Mouse (Mus musculus) adrenal gland, postnatal 10 days (tissue): ENCODE measurements at regions not wholly inside any gene's neighbourhood (a gene's known extent, or its start where the extent isn't known, plus 50 kb on each side); places are given as distances from the start of the nearest gene placed in this dataset.
"Not testable (repeated sequence)": the region's sequence is repeated elsewhere in the genome, so short reads cannot be mapped to it uniquely, and the experiment has no call there.

Experiments
- DNase-seq: peaks from one replicate; pipeline ENCODE4 v3.0.0; 2021; ENCODE audit warnings: mixed read lengths

DNA sequence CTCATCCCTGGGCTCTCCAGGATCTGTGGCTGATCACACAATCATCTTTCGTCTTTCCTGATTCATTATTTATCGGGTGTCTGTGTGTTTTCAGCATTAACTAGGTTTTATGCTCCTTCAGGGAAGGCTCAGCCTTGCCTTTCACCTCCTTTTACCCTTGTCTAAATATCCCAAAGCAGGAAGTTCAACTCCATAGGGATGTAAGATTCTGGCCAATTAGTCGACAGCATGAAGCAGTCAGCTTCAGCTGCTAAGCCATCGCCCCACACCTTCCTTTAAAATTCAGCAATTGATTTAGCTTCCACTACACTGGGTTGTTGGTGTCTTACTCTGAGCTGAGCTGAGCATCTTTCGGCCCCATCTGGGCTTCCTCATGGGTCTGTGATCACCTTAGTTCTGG lies 230.9 kb upstream of the Dpp6 start:
- no peak for DNase-seq

DNA sequence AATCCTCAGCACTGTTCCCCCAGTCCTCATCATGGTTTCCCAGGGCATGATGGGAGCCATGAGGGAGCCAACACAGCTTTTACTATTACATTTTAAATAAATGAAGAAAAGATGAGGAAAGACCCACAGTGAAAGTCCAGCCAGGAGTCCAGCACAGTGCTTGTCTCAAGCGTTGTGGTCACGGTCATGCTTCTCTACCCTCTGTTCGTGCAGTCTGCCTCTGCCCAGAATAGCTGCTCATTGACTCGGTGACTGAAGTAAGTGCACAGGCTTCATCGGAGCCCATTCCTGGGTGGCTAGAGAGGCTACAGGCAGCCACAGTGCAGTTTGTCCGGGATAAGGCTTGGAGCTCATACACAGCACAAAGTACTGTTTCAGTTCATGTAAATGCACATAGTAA lies 226.1 kb upstream of the Dpp6 start:
- DNase-seq: no peak

DNA sequence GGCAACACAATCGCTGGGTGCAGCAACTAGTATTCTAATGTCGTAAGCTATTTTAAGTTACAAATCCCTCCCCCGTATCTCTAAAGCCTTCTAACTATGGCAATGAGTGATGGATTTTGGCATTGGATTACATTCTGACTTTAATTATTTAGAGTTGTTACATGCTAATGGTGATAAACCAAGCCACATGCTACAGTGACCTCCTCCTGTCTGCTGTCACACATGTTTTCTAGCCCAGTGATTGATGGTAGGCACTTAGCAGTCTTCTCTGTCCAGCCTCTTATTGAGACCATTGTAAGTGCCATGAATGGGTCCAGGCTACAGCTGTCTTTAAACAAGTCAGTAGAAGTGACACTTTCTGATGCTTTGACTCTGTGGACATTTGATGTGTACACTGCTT lies 224.7 kb upstream of the Dpp6 start:
- no peak for DNase-seq

DNA sequence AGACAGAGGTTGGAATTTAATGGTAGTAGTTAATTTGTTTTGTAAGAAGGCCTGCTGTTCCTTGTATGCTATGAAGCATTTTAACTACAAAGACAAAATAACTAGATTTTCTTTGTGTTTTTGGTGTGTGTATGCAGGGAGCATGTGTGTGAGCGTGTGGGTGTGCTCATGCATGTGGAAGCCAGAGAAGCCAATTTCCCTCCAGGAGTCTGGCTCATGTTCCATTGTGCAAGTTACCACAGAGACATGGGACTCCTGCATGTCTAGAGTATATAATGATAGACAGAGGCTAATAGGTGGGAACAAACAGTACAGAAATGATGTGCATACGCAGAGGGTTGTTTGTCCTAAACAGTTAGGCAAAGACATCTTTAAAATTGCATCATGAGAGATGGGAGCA lies 219.0 kb upstream of the Dpp6 start:
- no peak for DNase-seq

DNA sequence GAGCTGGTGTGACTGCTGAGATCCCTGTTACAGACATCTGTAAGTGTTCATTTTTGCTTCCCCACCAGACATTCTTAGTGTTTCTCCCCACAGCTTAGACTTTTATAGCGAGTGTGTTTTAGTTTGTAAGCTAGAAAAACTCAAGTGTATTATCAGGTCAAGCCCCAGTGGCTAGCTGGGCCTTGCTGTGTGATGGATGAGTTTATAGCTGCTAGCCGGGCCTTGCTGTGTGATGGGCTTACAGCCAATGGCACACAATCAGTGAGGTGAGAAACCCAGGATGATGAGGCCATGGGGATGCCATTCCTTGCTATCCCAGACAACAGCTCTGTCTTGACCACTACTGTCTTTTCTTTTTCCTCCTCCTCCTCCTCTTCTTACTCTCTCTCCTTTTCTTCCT lies 197.7 kb upstream of the Dpp6 start:
- DNase-seq: no peak

DNA sequence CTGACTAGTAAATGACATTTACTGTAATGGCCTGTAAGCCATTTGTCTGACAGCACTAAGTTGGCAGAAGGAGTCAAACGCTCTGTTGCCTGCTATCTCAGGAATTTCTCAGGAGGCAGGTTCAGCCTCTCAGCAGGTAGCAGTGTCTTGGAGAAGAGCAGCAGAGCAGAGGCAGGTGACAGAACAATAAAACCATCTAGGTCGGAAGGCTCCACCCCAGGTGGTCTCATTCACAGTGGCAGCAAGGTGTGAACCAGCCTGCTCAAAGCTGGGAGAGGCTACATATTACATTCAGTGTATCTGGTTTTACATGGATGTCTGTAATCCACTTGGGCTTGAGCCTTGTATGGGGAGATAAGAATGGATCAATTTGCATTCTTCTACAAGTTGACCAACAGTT lies 194.9 kb upstream of the Dpp6 start:
- no peak for DNase-seq

DNA sequence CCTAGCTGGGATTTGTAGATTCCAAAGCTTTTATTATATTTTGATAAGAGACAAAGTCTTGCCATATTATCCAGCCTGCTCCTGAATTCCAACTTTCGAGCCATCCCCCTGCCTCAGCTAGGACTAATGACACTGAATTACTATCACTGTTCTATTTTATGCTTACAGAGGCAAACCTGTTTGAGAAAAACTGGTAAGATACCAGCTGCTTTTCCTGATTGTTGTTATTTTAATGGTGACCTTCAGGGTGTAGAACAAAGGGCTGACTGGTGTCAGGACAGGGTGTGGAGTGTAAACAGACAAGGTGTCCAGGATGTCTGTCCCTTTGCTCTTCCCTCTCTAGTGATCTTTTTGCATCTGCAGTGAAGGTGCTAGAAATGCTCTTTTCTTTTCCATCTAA lies 145.5 kb upstream of the Dpp6 start:
- no peak for DNase-seq

DNA sequence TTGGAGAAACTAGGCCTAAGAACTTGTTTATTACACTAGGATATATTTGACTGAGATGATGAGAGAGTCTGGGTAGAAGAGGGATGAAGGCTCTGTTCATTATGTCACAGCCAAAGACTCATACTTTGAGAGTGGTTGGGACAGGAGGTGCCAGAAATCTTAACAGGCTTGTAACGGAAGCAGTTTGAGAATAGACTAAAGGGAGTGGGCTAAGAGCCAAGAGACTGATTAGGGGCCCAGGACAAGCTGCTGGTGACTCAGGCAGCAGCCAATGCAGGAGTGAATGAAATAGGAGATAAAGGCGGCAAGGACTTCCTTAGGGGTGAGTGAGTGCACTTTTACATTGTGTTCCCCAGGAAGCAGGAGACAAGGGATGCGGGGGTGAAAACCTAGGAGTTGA lies 127.2 kb upstream of the Dpp6 start:
- no peak for DNase-seq

DNA sequence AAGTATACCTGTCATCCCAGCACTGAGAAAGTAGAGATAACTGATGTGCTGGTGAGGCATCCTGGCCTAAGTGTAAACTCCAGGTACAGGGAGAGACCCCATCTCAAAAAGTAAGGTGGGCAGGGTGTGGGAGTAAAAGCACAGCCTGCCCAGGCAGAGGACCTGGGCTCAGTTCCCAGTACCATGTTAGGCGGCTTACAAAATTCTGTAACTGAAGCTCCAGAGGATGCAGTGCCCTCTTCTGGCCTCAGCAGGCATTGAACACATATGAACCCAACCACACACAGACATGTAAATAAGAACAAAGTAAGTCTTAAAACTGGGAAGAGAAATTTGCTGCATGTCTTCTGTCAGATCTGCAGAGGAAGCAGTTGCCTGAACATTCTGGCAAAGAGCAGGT lies 125.9 kb upstream of the Dpp6 start:
- DNase-seq: no peak

DNA sequence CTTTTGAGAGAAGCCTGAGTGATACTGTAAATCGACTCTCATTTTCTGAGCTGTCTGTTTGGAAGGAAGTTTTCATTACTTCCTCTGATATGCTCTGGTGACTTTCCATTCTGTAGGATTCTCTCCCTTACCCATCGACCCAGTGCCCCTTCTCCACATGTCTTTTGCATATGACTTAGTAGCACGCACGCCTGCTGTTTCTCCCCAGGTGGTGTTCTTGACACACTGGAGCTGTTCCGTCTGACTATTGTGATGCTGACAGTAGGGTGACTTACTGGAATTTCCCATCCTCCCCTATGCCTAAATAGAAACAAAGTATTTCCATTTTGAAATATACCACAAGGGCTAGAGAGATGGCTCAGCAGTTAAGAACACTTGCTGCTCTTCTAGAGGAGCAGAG lies 125.0 kb upstream of the Dpp6 start:
- no peak for DNase-seq

DNA sequence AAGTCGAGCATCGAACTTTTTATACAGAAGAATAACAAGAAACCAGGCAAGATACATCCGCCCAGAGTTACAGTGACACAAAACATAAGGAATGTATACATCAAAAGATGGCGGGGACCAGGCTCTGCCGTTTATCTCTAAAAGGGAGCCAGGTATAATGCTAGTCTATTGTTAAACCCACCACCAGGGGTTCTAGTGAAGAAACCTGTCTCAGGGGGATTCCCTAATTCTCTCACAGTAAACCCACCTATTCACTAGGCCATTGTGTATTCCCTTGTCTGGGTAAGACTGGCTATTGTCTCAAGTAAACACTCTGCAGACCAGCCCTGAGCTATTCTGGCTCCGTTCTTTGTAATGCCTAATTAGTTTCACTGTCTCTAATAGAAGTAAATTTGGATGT lies 113.4 kb upstream of the Dpp6 start:
- not testable (repeated sequence) for DNase-seq

DNA sequence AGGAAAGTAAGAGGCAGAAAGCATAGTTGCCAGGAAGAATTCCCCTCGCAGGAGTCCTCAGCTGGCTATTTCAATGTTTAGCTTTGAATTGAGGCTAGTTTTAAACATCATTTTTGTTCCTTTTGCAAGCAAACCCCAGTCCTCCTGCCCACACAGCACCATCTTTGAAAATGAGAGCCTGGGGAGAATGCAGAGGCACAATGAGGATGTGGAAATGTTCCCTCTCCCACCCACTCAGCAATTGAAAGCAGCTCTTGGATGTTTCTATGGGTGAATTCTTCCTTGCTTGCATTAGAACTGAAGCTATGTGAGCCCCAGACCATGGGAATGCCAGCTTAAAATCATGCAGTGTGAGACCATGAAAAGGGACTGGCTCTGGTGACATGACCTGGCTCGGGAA lies 109.3 kb upstream of the Dpp6 start:
- DNase-seq: no peak

DNA sequence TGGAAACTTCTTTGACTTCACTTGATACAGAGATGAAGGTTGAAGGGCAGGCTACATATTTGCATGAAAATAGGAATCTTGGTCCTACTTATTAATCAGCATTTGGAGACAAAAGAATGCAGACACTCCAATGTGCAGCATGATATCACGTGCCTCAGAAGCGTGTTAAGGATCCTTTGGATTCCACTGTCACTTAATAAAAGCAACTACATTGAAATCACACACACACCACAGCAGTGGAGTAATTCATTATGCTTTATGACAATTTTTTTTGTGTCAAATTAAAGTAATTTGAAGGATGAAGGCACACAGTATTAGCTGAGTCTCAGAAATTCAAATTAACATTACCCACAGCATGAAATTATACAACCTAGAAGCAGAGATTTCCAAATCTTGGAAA lies 92.5 kb upstream of the Dpp6 start:
- DNase-seq: no peak

DNA sequence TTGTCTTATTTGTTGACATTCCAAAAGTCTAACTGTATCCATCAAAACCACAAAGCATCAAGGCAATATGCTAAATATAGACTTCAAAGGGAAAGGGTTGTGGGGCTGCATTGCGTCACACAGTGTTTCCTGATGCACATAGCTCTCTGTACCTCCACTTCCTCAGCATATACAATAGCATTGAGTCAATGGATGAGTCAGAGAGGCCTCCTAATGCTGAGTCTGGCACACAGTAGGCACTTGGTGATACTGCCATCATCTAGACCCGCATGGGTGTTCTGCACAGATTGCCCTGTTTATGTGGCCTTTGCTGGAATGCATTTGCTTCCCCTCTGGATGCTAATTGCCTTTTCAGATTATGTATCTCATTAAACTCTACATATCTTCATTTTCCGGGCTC lies 91.0 kb upstream of the Dpp6 start:
- DNase-seq: no peak

DNA sequence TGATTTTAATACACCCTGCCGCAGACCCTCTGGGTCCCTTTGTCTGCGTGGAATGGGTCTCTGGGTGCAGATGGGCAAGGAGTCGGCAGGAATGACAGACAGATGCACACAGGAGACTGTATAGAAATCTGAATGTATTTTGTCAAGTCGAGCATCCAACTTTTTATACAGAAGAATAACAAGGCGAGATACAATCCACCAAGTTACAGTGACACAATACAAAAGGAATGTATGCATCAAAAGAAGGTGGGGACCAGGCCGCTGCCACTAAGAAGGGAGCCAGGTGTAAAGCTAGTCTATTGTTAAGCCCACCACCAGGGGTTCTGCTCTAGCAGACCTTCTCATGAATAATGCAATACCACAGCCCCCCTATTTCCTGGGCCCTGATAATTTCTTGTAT lies 65.8 kb upstream of the Dpp6 start:
- DNase-seq: not testable (repeated sequence)

DNA sequence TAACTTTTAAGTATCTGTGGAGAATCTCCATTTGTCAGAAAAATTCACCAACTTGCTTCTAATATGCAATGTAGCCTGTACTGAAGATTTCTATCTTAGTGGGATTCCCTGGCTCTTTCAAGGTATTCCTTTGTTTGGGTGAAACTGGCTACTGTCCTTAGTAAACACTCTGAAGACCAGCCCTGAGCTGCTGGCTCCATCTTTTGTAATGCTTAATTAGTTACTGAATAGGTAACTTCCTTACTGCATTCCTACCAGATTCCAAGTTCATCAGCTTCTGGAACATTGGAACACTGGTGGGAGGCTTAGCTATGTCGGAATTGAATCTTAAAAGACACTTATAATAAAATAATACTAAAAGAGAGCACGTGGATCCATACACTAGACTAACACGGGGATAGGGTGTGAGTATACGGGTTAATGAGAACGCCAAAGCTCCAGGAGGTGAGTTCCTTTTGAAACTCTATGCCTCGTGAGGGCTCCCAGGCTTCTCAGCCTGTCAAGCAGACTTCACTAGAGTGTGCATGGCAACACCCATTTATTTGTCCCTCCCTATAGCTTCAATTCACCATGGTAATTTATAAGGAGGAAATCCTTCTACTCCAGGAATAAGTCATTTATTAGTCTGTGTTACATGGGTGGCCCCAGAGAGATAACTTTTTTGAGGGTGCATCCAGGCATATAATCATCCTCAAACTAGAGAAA lies 65.2 kb upstream of the Dpp6 start:
- DNase-seq: not testable (repeated sequence)

DNA sequence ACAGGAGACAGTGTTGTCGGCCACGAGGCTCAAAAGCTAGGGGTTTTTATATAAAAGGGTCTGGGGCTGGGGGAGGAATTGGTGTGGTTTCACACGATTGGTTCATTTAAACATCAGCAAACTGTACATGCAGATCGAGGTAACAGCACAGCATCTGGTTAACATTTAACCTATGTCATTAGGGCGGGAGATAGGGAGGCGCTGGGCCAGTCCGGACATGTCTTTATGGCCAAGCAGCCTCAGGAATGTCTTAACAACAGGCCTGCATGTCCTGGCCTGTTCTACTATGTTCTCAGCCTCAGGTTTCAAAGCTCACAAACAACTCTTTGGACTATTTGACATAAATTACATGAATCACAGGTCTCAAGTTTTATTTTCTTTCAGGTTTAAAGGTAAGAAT lies 62.9 kb upstream of the Dpp6 start:
- not testable (repeated sequence) for DNase-seq
